Mouse (Mus musculus) heart, postnatal 0 days (tissue): ENCODE measurements around the gene Washc4. TPM values are rescaled to one million over a fixed set of nuclear protein-coding genes. Genes with fewer than 3 reads are reported as not detected.

Source experiments
- ATAC-seq: fragments of 200-750 bp; cut with Nextera tagmentation; 2 replicates; pipeline ENCODE4 v1.8.0; 2017; ENCODE audit warnings: low read depth, moderate number of reproducible peaks, moderate library complexity; ENCODE audit not compliant: insufficient read depth
- DNase-seq: peaks from one replicate; pipeline ENCODE4 v3.0.0-alpha.2; 2016; ENCODE audit warnings: low spot score
- H3K27ac ChIP-seq: fragments of 300-500 bp; sonication (generic); 2 replicates; pipeline ENCODE4 v1.5.1; 2014; ENCODE audit warnings: low read depth, mild to moderate bottlenecking
- H3K27me3 ChIP-seq: fragments of 300-500 bp; sonication (generic); 2 replicates; pipeline ENCODE4 v1.6.1; 2014; ENCODE audit warnings: low read length, mixed read lengths; ENCODE audit not compliant: control insufficient read depth, insufficient read depth
- H3K36me3 ChIP-seq: fragments of 300-500 bp; sonication (generic); replicated peaks from 2 replicates; pipeline ENCODE4 v1.6.1; 2014; ENCODE audit warnings: low read length, mixed read lengths; ENCODE audit not compliant: control insufficient read depth, insufficient read depth
- H3K4me1 ChIP-seq: fragments of 300-500 bp; sonication (generic); 2 replicates; pipeline ENCODE4 v1.6.1; 2014; ENCODE audit warnings: antibody characterized with exemption; ENCODE audit not compliant: control insufficient read depth, insufficient read depth
- H3K4me2 ChIP-seq: fragments of 300-500 bp; sonication (generic); 2 replicates; pipeline ENCODE4 v1.6.1; 2014; ENCODE audit warnings: low read depth, mild to moderate bottlenecking, low read length, moderate library complexity
- H3K4me3 ChIP-seq: fragments of 300-500 bp; sonication (generic); 2 replicates; pipeline ENCODE4 v1.5.1; 2014; ENCODE audit warnings: low read depth, low read length
- H3K9ac ChIP-seq: fragments of 300-500 bp; sonication (generic); replicated peaks from 2 replicates; pipeline ENCODE4 v1.6.1; 2014; ENCODE audit warnings: low read depth, low read length, mixed read lengths
- H3K9me3 ChIP-seq: fragments of 300-500 bp; sonication (generic); replicated peaks from 2 replicates; pipeline ENCODE4 v1.6.1; 2016; ENCODE audit warnings: low read length; ENCODE audit not compliant: control insufficient read depth
- CTCF ChIP-seq: IDR thresholded peaks from 2 replicates; pipeline ENCODE4 v1.5.1; 2016; ENCODE audit warnings: antibody characterized with exemption, control low read depth, low read depth
- EP300 ChIP-seq: IDR thresholded peaks from 2 replicates; pipeline ENCODE4 v1.6.1; 2016; ENCODE audit warnings: antibody characterized with exemption, low read depth
- WGBS: fragments of 180-500 bp; shearing (Covaris S2); extraction: QIAGEN DNeasy Blood & Tissue Kit; methylation state at CpG from one replicate; pipeline ENCODE4 v1.1.7; 2014; 5-methylcytosine and 5-hydroxymethylcytosine counted together
- polyA plus RNA-seq: library from polyadenylated mRNA; unstranded; fragments of >200 nt; fragmentation: Nextera tagmentation; extraction: Ambion mirVana; gene quantifications from 2 replicates; pipeline ENCODE4 v1.2.1, GENCODE M21; 2015
- total RNA-seq: library from RNA; depleted of rRNA; stranded (reverse); fragments of >200 nt; gene quantifications from 2 replicates; pipeline ENCODE4 v1.2.3, GENCODE M21; 2014; ENCODE audit warnings: low replicate concordance; rRNA removed

Gene Washc4
- total and polyA plus RNA-seq, 2 experiments from 2014 or later = 13.2 to 15.1 TPM

- no peak overlapping the region for H3K4me2 ChIP-seq
- ATAC-seq (no peak), DNase-seq (no peak)
- WGBS = 74% methylated on average over 10 of the region's 10 CpGs
- no peak overlapping the region for H3K27ac ChIP-seq
- no peak overlapping the region for H3K4me3 ChIP-seq
- H3K36me3 ChIP-seq = peaks cover 7% of the 10 kb centered on the region; the same call in 1 of the 2 replicates
- no peaks in the 10 kb centered on the region for H3K9me3 ChIP-seq
- peaks cover 30% of the 10 kb centered on the region for H3K4me1 ChIP-seq
- TF ChIP-seq EP300 = no peak
- no peak for TF ChIP-seq CTCF
- no peak overlapping the region for H3K9ac ChIP-seq
- no peaks in the 10 kb centered on the region for H3K27me3 ChIP-seq
These were observed 96.4 kb downstream of the Washc4 start for GRCm38 (mm10) chr10:83639881-83640386.

- H3K9ac ChIP-seq = no peak overlapping the region
These were observed 98.1 kb downstream of the Washc4 start for GRCm38 (mm10) chr10:83641641-83642040.

GRCm38 (mm10) chr10:83644167-83644566, 100.6 kb downstream of the Washc4 start:
- 78% methylated on average over 8 of the region's 8 CpGs for WGBS

More at GRCm38 (mm10) chr10:83641641-83642040, 98.1 kb downstream of the Washc4 start:
- Histone ChIP-seq H3K27ac (no peak overlapping the region), H3K4me3 (no peak overlapping the region), H3K27me3 (no peaks in the 10 kb centered on the region), H3K36me3 (peaks cover 7% of the 10 kb centered on the region; the same call in 1 of the 2 replicates), H3K4me1 (peaks cover 25% of the 10 kb centered on the region), H3K4me2 (no peak overlapping the region), H3K9me3 (no peaks in the 10 kb centered on the region)
- ATAC-seq = no peak
- TF ChIP-seq EP300 = no peak
- WGBS = 55% methylated on average over 3 of the region's 3 CpGs
- DNase-seq = no peak

GRCm38 (mm10) chr10:83644865-83645715, 101.5 kb downstream of the Washc4 start:
- Histone ChIP-seq H3K4me3 (no peak overlapping the region), H3K9me3 (no peaks in the 10 kb centered on the region), H3K4me2 (peak overlapping the region; percentile 27), H3K27ac (peak overlapping the region; percentile 70), H3K9ac (peak overlapping the region; percentile 7), H3K36me3 (peaks cover under 1% of the 10 kb centered on the region; the same call in 1 of the 2 replicates), H3K27me3 (no peaks in the 10 kb centered on the region), H3K4me1 (peaks cover 30% of the 10 kb centered on the region)
- no peak for TF ChIP-seq EP300
- no peak for TF ChIP-seq CTCF
- peak; percentile 25 for ATAC-seq
- 35% methylated on average over 16 of the region's 16 CpGs for WGBS
- DNase-seq = peak; percentile 63

More at GRCm38 (mm10) chr10:83644167-83644566, 100.6 kb downstream of the Washc4 start:
- Histone ChIP-seq H3K9me3 (no peaks in the 10 kb centered on the region), H3K4me3 (no peak overlapping the region), H3K4me2 (no peak overlapping the region), H3K27me3 (no peaks in the 10 kb centered on the region), H3K27ac (no peak overlapping the region), H3K4me1 (peaks cover 28% of the 10 kb centered on the region), H3K9ac (no peak overlapping the region), H3K36me3 (peaks cover 7% of the 10 kb centered on the region; the same call in 1 of the 2 replicates)
- DNase-seq = no peak
- no peak for ATAC-seq
- TF ChIP-seq EP300 (no peak), CTCF (no peak)

GRCm38 (mm10) chr10:83645716-83645990, 102.1 kb downstream of the Washc4 start:
- DNase-seq = no peak
- H3K9ac ChIP-seq = peak overlapping the region; percentile 7; the same call in 1 of the 2 replicates
- WGBS = 83% methylated on average over 3 of the region's 3 CpGs
- no peak overlapping the region for H3K4me3 ChIP-seq
- peak overlapping the region; percentile 5; the same call in 1 of the 2 replicates for H3K4me2 ChIP-seq
- no peaks in the 10 kb centered on the region for H3K9me3 ChIP-seq
- no peak for ATAC-seq
- TF ChIP-seq CTCF (no peak), EP300 (no peak)
- H3K27me3 ChIP-seq = no peaks in the 10 kb centered on the region
- peaks cover 30% of the 10 kb centered on the region for H3K4me1 ChIP-seq
- H3K36me3 ChIP-seq = no peaks in the 10 kb centered on the region; the same call in 1 of the 2 replicates
- H3K27ac ChIP-seq = 0 out of 2 replicates have a peak overlapping the region, but pooled peaks have one; percentile 70

Other genes starting within 250 kb of the Washc4 start
- 0.43 and 5.6 TPM in 2 replicates for gene Slc41a2, start 205.9 kb upstream of the Washc4 start, total RNA-seq
- gene Slc41a2, start 205.9 kb upstream of the Washc4 start, polyA plus RNA-seq = 0.45 and 0.49 TPM in 2 replicates
- 0.81 and 0.88 TPM in 2 replicates for gene D10Wsu102e, start 183.5 kb upstream of the Washc4 start, total RNA-seq
- gene D10Wsu102e, start 183.5 kb upstream of the Washc4 start, polyA plus RNA-seq = 0.16 and 0.18 TPM in 2 replicates
- gene Aldh1l2, start 9.6 kb upstream of the Washc4 start, total RNA-seq = 11.0 and 16.2 TPM in 2 replicates
- gene Aldh1l2, start 9.6 kb upstream of the Washc4 start, polyA plus RNA-seq = 4.3 and 4.6 TPM in 2 replicates
- 19.7 and 39.9 TPM in 2 replicates for gene Appl2, start 105.0 kb downstream of the Washc4 start, total RNA-seq
- gene Appl2, start 105.0 kb downstream of the Washc4 start, polyA plus RNA-seq = 25.4 and 30.6 TPM in 2 replicates
- gene 1500009L16Rik, start 179.1 kb downstream of the Washc4 start, total RNA-seq = 8.3 and 13.4 TPM in 2 replicates
- gene 1500009L16Rik, start 179.1 kb downstream of the Washc4 start, polyA plus RNA-seq = 13.4 and 13.8 TPM in 2 replicates